Mouse (Mus musculus): Measurements from ENCODE around the gene Ethe1. TPM values are rescaled to one million over a fixed set of nuclear protein-coding genes. Genes with fewer than 3 reads are reported as not detected.

Ethe1 gene
- total RNA-seq, 2 experiments from 2014 or later: 7.7 to 8.7 TPM

DNA sequence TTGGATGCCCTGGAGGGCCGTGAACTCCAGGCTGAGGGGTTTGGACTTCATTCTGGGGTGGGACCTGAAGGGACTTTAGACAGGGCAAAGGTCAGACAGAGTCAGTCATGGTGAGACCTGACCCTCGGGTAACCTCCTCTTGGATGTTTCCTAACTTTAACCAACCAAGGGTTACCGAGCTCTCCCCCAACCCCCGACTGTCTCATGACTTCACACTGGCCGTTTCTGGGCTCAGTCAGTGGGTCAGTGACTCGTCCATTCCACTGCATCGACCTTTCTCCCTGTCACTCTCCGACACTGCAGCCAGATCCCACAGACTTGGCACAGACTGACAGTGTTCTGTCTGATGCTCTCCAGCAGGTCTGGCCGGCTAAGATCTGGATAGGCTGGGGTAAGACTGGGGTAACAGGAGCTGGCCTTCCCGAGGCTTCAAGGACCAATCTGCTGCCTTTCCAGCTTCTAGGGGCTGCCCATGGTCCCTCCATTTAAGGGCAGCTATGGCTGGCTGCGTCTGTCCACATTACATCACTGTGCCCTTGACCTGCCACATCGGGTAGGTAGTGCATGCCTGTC is 13.0 kb upstream of the Ethe1 start:
- no peak for DNase-seq (ENCODE audit: low spot score in 2 of 2)

DNA sequence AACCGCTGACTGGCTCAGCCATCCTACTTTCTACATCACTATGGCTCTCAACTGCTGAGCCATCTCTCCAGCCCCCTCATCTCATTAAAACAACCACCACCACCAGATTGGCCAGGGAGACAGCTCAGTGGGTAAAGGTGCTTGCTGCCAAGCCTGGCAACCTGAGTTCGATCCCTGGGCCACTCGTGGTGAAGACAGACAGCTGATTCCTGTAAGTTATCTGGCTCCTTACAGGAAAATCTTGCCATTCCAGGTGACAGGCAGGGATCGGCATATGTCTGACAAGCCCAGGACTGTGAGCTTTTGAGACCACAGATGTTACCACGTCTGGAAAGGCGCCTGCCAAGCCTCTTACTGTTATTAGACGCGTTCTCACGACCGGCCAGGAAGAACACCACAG is 9.5 kb upstream of the Ethe1 start:
- DNase-seq (ENCODE audit: low spot score in 2 of 2): no peak

DNA sequence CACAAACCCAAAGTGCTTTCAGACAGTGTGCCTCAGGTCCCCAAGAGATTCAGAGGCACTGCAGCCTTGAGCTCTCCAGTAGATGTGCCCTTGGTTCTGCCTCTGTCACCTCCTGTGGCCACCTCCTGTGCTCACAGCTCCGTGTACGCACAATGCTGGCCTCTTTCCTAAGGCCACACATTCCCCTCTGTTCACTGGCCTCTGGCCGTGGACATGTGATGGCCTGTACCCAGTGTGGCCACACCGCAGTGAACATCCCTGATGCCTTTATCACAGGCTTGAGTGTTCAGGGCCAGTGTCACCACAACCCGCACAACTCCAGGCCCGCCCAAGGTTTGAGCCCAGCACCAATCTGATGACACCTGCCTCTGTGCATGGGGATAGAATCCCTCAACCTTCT is 2.5 kb upstream of the Ethe1 start:
- DNase-seq (ENCODE audit: low spot score in 2 of 2): no peak

DNA sequence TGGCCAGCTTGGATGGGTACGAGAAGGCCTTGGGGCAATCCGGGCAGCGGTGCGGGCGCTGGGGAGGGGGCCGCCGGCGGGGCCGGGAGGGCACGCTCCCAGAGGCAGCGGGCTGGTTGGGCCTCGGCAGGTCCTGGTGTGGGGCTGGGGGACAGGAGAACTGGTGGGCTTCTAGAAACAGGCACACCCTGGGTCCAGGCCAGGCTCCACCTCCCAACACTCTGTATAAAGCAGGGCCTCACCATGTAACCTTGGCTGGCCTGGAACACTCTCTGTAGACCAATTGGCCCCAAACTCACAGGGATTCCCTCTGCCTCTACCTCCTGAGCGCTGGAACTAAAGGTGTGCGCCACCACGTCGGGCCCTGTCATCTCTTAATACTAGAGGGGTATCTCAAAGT is 1.3 kb upstream of the Ethe1 start:
- DNase-seq (ENCODE audit: low spot score in 2 of 2): no peak

DNA sequence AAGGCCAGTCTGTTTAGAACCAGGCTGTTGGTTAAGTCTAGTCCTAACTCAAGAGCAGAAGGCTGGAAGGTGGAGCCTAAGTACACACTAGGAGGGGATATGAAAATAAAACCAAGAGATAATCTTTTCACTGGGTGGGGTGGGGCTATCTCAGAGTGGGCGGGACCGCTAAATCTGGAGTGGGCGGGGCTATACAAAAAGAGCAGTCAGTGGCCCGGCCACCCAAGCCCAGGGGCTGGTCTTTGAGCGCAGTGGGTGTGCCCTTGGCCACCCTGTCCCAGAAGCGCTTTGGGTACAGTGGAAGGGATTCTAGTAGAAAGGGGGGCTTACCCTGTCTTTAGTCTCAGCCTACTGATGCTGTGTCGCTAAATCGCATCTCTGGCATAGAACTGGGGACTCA is 515 bp upstream of the Ethe1 start:
- DNase-seq (ENCODE audit: low spot score in 2 of 2): no peak

DNA sequence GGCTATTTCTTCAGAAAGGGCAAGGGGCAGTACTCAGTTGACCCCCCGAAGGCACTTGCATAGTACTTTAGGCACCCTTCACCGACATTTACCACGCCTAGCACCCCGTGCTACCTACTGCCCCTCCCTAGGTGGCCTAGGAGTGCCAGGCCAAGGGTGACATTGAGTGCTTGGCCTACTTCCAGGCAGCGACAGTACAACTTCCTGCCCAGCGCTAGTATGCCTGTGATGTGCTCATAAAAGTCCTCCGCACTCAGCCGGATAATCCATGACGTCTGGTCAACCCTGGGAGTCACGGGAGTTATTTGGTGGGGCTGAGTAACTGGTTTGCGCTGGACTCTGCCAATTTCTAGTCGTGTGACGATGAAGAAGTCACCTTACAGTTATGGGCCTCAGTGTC is 993 bp downstream of the Ethe1 start:
- DNase-seq (ENCODE audit: low spot score in 2 of 2): no peak

DNA sequence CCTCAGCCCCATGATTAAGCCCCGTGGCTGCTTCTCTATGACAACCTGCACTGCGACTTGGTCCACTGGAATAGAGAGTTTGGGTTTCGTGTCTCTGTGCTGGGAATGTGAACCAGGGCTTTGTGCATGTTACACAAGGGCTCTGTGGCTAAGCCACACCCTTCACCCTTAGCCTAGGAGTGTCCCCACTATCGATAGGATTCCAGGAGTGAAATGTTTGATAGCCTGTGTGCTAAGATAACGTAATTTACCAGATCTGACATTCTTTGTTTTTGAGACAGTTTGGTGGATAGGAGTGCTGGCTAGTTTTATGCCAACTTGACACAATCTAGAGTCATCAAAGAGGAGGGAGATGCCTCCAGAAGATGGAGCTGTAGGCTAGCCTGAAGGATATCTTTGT is 4.4 kb downstream of the Ethe1 start:
- no peak for DNase-seq (ENCODE audit: low spot score in 2 of 2)

DNA sequence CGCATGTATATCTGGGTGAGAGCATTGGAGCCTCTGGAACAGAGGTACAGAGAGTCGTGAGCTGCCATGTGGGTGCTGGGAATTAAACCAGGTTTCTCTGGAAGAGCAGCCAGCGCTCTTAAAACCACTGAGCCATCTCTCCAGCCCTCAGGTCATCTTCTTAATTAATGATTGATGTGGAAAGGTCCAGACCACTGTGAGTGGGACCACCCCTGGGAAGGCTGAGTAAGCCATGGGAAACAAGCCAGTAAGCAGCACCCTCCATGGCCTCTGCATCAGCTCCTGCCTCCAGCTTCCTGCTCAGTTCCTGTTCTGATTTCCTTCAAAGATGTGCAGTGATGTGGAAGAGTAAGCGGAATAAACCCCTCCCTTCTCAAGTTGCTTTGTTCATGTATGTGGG is 4.8 kb downstream of the Ethe1 start:
- no peak for DNase-seq (ENCODE audit: low spot score in 2 of 2)

DNA sequence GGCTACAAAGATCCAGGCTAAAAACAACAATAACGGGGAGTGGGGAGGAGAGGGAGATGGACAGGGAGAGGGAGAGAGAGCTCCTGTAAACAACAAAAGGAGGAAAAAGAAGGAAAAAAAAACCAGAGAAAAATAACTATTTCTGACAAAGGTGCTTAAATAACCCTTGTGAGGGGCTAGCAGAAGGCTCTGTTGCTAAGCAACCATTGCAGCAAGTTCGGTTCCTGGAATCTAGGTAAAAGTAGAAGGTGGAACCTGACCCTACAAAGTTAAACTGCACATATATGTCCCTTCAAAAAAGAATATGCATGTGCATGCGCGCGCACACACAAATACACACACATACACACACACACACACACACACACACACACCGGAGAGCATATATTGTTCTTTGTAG is 5.4 kb downstream of the Ethe1 start:
- no peak for DNase-seq (ENCODE audit: low spot score in 2 of 2)

DNA sequence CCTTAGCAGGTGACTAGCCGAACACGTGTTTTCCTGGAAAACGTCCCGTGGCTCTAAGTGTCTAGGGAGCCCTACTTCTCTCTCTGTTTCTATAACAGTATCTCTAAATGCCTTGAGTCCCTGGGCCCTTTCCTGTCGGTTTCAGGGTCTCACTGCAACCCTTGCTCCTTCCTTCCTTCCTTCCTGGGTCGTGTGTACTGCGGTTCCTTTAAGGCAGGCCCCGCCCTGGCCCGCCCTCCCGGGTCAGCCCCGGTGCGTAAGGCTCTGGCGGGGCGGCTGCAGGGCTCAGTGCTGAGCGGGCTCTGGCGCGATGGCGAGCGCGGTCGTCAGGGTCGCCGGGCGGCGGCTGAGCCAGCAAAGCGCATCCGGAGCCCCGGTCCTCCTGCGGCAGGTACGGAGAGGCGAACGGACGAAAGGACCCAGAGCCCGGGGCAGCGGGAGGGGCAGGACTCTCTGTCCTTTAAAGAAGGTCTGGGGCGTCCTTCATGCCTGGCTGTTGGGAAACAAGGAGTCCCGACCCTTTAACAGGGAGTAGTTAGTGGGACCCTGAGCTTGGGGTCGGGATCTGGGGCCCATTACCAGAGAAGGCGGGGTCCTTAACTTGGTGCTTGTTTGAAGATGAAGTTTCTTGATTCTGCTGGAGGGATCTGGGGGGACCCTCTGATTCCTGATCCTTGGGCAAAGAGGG is 6.4 kb downstream of the Ethe1 start:
- DNase-seq (ENCODE audit: low spot score in 2 of 2): peak; percentile 38 to 69

DNA sequence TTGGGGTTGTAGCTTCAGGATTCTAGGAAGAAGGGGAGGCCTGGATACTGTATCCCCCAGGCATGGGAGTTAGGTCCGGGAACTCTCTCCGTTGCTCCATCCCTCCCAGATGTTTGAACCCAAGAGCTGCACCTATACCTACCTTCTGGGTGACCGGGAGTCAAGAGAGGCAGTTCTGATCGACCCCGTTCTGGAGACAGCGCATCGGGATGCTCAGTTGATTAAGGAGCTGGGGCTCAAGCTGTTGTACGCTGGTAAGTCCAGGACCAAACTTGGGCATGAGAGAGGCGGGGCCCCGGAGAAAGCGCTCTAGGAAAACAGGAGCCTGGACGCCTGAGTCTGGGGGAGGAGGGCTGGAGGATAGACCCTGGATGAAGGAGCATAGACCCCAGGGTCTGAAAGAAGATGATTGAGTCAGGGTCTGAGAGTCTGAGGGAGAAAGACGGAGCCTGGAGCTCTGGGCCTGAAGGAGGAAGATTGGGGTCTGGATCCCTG is 7.0 kb downstream of the Ethe1 start:
- no peak for DNase-seq (ENCODE audit: low spot score in 2 of 2)

DNA sequence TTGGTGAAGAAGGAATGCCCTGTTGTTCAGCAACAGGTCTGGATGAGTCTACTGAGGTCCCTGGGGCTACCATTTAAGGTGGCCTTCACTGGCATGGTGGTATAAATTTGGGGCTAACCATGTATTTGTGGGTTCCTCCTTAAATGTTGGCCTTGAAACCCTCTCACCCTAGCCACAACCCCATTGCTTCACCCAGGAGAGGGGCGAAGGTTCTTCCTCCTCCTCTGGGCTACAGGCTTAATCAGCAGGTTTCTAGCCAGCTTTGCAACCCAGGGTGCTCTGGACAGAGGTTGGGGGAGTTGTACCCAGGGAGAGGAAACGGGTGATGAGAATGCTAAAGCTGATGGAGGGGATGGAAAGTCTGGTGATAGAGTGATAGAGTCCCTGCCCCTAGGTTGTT is 8.1 kb downstream of the Ethe1 start:
- DNase-seq (ENCODE audit: low spot score in 2 of 2): no peak

DNA sequence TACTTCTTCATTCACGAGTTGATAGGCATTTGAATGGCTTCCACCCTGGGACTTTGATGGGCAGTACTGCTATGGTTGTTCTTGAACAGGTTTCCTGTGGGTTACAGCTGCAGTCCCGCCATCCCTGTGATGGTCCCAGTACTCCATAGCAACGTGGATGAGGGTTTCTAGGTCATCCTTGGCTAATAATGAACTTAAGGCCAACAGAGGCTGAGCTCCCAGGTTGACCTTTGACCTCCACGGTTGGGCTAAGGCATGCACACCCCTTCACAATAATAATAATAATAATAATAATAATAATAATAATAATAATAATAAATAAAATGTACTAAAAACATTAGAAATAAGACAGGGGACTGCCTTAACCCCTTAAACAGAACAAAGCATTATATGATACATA is 10.8 kb downstream of the Ethe1 start:
- no peak for DNase-seq (ENCODE audit: low spot score in 2 of 2)

DNA sequence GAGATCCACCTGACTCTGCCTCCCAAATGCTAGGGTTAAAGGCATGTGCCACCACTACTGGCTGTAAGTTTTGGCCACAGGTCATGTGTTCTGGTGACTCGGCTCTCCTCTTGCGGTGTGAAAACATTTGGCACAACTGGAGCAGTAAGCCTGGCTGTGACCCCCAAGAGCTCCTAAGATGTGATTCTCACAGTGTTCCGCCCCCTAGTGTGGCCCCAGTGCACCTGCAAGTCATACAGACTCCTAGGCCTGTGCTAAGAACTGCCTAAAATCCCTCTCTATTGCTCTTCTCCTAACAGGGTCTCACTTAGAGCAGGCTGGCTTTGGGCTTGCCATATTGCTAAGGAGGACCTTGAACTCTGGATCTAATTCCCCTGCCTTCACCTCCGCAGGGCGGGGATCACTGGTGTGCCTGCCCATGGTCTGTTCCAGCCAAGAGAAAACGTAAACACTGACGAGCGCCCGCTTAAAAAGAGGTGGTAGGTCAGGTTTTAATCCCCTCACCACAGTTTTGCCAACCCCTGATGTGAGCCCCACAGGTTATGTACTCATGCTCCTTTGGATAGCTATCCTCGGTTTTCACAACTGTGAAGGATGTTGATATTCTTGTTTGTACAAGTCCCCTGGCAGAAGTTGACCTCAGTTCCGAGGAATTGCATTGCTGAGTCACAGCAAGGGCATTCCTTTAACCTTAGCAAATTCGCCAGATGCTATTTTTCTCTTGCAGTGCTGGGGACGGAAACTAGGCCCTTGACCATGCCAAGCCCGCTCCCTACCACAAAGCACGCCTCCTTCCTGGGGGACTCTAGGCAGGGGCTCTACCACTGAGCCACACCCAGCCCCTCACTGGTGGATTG is 12.1 kb downstream of the Ethe1 start:
- no peak for DNase-seq (ENCODE audit: low spot score in 2 of 2)

DNA sequence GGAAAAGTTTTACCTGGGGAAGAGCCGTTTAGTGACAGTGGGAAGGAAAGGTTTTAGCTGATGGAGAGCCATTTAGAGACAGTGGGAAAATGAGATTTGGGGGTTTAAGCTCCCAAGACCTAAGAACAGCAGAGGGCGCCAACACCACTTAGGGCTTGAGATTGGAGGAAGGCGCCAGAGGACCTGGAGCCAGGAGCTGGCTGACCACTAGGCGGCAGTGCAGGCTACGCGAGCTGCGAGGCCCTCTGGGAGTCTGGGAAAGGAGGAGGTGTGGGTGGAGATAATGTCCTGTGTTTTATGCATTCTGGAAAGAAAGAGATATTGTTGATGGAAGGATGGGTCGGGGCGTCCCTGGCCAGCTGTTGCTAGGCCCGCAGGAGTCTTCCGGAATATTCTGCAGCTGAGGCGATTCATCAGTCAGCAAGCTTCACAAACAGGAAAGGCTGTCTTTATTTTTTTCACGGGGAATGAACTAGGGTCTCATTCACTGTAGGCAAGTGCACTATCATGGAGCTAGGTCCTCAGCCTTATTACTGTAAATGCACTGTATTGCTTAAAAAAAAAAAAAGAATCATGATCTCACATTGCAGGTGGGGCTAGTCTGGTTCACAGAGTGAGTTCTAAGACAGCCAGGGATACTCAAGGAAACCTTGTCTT is 13.7 kb downstream of the Ethe1 start:
- peak; percentile 99 to 100 for DNase-seq (ENCODE audit: low spot score in 2 of 2)

DNA sequence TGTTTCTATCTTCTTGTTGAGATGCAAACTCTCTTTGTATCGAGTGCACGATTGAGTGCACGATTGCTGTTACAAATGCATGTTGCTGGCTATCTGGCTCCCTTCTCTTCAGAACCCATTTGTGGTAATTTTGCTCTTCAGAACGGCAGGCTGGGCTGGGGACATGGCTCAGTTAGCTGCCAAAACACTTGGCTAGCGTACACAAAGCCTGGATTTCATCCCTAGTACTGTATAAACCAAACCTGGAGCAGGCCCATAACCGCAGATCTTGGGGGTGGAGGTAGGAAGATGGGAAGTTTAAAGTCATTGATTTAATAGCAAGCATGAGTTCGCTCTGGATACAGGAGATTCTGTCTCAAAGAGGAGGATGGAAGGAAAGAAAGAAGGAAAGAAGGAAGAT is 18.2 kb downstream of the Ethe1 start:
- DNase-seq (ENCODE audit: low spot score in 2 of 2): no peak

DNA sequence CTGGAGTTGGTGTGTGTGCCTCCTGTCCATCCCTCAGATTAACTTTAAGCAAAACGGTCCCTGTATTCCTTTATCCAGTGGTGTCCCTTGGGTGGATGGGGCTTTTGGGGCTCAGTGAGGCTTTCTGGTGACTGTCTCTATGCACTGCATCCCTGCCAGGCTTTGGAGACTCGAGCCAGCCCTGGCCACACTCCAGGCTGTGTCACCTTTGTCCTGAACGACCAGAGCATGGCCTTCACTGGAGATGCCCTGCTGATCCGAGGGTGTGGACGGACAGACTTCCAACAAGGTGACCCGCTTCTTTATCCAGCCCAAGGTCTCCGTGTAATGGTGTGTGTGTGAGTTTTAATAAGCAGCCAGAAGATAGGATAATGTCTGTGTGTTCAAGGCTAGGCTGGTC is 18.7 kb downstream of the Ethe1 start:
- DNase-seq (ENCODE audit: low spot score in 2 of 2): no peak

DNA sequence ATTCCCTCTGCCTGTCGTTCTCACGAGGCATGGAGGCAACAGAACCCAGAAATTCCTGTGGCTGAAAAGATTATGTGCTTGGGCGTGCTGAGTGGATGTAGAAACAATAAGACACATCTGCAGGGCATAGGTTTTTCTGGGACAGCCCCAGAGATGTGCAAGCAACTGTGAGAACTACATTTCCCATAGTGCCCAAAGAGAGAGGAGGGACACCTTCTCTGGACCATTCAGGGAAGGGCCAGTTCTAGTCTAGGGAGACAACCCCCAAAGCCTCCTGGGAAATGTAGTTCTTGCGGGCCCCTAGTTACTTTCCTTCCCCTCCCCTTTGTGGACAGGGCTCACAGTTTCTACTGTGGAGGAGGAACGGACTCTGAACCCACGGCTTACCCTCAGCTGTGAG is 20.7 kb downstream of the Ethe1 start:
- DNase-seq (ENCODE audit: low spot score in 2 of 2): no peak

DNA sequence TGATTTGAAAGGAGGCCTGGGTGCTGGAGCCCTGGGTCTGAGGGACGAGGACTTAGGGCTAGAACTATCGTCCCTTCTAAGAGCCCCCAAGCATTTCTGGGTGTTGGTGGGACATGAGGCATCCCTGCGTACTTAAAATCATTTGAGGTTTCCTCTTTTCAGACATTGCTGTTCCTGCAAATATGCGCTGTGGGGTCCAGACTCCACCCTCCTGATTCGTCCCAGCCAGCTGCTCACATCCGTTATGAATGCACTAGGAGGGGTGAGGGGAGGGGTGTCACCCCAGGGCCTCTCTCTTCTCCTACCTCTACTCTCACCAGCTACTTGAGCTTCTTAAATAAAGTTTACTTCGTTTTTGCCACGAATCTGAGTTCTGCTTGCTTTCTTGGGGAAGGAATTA is 21.2 kb downstream of the Ethe1 start:
- no peak for DNase-seq (ENCODE audit: low spot score in 2 of 2)

DNA sequence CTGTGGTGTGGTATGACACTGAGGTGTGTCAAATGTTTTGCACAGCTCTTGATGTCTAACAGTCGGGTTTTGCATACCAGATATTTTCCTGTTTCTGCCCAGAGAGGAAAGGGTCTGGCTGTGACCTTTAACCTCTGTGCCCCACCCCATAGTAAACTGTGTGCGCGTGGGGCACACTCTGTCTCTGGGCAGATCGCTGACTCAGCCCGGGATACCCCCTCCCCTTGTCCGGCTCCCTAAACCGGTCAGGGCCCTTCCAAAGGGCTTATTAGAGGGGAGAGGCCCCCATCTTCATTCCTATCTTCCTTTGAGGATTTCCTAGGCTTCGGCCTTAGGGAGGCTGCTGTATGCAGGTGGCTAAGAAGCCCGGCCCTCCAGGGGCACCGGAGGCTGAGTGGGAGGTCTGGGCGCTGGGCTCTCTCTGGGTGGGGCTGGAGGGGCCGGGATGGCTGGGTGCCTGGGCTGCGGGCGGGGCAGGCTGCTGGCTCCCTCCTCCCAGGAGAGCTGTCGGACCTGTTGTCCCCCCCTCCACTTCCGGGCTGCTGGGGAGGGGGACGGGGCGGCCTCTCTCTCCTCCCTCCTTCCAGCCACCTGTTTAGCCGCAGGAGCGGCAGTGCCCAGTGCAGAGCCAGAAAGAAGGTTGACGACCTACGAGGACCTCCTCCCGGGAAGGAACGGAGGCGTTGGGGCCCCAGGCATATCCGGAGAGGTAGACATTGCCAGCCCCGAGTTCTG is 23.0 kb downstream of the Ethe1 start, which contains the start of gene Phldb3:
Gene Phldb3, plus strand, starts transcription at position 620 of the 735 bp plus-strand sequence.
- DNase-seq (ENCODE audit: low spot score in 2 of 2): no peak

DNA sequence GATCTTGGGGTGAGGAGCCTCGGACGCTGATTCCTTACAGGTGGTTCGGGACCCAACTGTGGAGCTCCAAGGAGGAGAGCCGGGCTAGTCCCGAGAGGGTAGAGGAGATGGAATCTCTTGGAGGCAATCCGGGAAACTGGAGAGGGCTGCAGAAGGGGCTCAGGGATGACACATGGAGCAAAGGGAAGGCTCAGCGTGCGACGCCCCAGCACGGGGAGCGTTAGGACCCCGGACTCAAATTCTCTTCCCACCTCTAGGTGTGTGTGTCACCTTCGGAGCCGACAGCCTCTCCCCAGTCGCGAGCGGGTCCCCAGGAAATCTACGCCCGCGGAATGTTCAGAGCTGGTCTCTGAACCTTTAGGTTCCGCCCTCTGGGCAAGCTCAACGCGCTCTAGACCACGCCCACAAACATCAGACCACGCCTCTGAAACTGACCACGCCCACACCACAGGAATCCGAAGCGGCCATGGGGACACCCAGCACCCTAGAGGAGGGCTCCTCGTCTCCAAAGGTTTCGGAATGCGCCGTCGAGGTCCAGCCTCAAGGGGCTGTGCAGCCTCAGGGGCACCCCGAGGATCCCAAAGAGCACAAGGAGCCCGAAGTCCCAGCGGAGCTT is 23.6 kb downstream of the Ethe1 start:
- DNase-seq (ENCODE audit: low spot score in 2 of 2): peak; percentile 64 to 70

Measured in layer of hippocampus, postnatal 10 days (tissue).